8 mouse cellular contexts compared by ENCODE assay signal in the genomic region with DNA sequence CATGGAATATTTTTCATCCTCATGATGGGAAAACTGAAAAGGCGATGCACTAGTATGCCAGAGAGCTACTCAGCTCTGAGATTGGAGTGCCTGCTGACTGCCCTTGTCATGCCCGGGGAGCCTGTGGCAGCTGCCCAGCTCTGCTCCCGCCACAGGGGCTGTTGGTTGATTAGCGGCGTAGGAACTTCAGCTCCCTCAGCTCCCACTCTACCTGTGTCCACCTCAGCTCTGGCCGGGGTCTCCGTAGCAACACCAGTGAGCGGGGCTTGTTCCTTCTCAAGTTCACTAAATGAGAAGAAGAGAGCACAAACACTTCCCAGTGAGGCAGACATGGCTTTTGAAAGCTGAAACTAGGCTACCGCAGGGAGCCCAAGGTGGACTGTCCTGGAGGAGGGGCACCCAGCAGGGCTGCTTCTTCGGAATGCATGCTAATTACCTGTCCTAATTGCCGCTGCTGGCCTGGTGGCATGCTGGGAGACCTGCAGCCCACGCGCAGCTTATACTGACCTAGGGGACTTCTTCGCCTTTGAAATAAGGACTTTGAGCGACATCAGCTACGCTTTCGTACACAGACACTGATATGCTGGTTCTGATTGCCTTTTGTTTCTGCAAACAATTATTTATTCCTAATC.
A peak's percentile ranks its signal among the peaks of the same experiment; 100 is the strongest.
DNase-seq lines count a peak whose midpoint lies in the region; ATAC-seq and TF ChIP-seq lines count a peak whose summit lies in the region.

No protein-coding gene starts in this region.

- no peak overlapping the region for H3K4me3 ChIP-seq in cerebellum, adult 2 months (replicated peaks; ENCODE audit: insufficient read depth, low read depth, low read length)
- peak overlapping the region; percentile 40 for H3K4me3 ChIP-seq in midbrain, embryonic 10.5 days
- no peak overlapping the region for H3K4me3 ChIP-seq in midbrain, postnatal 0 days (ENCODE audit: low read depth, low read length)
- H3K4me3 ChIP-seq in intestine, embryonic 15.5 days (replicated peaks) = peak overlapping the region; percentile 12; the same call in 1 of the 2 replicates
- H3K4me3 ChIP-seq in neural tube, embryonic 12.5 days = no peak overlapping the region

- no peak overlapping the region; the same call in 1 of the 2 replicates for H3K4me2 ChIP-seq in midbrain, postnatal 0 days (ENCODE audit: low read depth, low read length, poor library complexity, severe bottlenecking)
- peak overlapping the region; percentile 48 for H3K4me2 ChIP-seq in intestine, embryonic 15.5 days (replicated peaks)
- H3K4me2 ChIP-seq in neural tube, embryonic 12.5 days (replicated peaks) = peak overlapping the region; percentile 41

- no peak for TF ChIP-seq POLR2A in cerebellum, adult 2 months (IDR thresholded peaks at IDR 0.05; ENCODE audit: borderline replicate concordance, insufficient read depth, low read length)

- no peaks in the 10 kb centered on the region for H3K27me3 ChIP-seq in cerebellum, adult 2 months (ENCODE audit: control insufficient read depth, insufficient read depth, low read length)
- peaks cover 23% of the 10 kb centered on the region for H3K27me3 ChIP-seq in midbrain, embryonic 10.5 days (ENCODE audit: low read depth, poor library complexity, severe bottlenecking)
- no peaks in the 10 kb centered on the region for H3K27me3 ChIP-seq in midbrain, postnatal 0 days (ENCODE audit: insufficient read depth, low read length)
- no peaks in the 10 kb centered on the region for H3K27me3 ChIP-seq in intestine, embryonic 15.5 days (replicated peaks)
- H3K27me3 ChIP-seq in neural tube, embryonic 12.5 days (replicated peaks) = peaks cover 10% of the 10 kb centered on the region; the same call in 1 of the 2 replicates

- no peak overlapping the region for H3K9ac ChIP-seq in midbrain, postnatal 0 days (replicated peaks; ENCODE audit: low read length, poor library complexity, severe bottlenecking)
- H3K9ac ChIP-seq in intestine, embryonic 15.5 days = no peak overlapping the region
- H3K9ac ChIP-seq in neural tube, embryonic 12.5 days = no peak overlapping the region

- no peaks in the 10 kb centered on the region for H3K9me3 ChIP-seq in midbrain, embryonic 10.5 days (replicated peaks)
- H3K9me3 ChIP-seq in midbrain, postnatal 0 days (ENCODE audit: low read length) = no peaks in the 10 kb centered on the region
- no peaks in the 10 kb centered on the region for H3K9me3 ChIP-seq in intestine, embryonic 15.5 days
- no peaks in the 10 kb centered on the region for H3K9me3 ChIP-seq in neural tube, embryonic 12.5 days

- no peak for TF ChIP-seq CTCF in cerebellum, adult 2 months (IDR thresholded peaks at IDR 0.05; ENCODE audit: borderline replicate concordance, insufficient read depth, low read depth, low read length)
- TF ChIP-seq CTCF in midbrain, postnatal 0 days (IDR thresholded peaks at IDR 0.05) = no peak

- DNase-seq in cerebellum, adult 2 months = peak; percentile 19 to 20
- no peak for DNase-seq in cerebellum, adult 11-12 months
- peak; percentile 30 for DNase-seq in midbrain, embryonic 10.5 days (ENCODE audit: low spot score)
- no peak for DNase-seq in midbrain, postnatal 0 days (ENCODE audit: low spot score)
- no peak for DNase-seq in ovary, adult 18-20 months (ENCODE audit: low spot score)
- DNase-seq in right cerebral cortex, postnatal 10 days (ENCODE audit: low spot score in 2 of 2) = no peak

- H3K36me3 ChIP-seq in midbrain, embryonic 10.5 days = no peaks in the 10 kb centered on the region
- H3K36me3 ChIP-seq in midbrain, postnatal 0 days (ENCODE audit: insufficient read depth, low read length) = peaks cover 22% of the 10 kb centered on the region
- H3K36me3 ChIP-seq in intestine, embryonic 15.5 days = no peaks in the 10 kb centered on the region
- no peaks in the 10 kb centered on the region for H3K36me3 ChIP-seq in neural tube, embryonic 12.5 days

- 49% methylated on average over 17 of the region's 17 CpGs for WGBS in cerebellum, adult 2 months
- 3% methylated on average over 17 of the region's 17 CpGs for WGBS in midbrain, embryonic 10.5 days
- 21% methylated on average over 17 of the region's 17 CpGs for WGBS in midbrain, postnatal 0 days
- 42% methylated on average over 17 of the region's 17 CpGs for WGBS in intestine, embryonic 15.5 days
- 13% methylated on average over 17 of the region's 17 CpGs for WGBS in neural tube, embryonic 12.5 days

- 0 out of 2 replicates have a peak, but pooled peaks cover 5% of the 10 kb centered on the region for H3K4me1 ChIP-seq in cerebellum, adult 2 months (ENCODE audit: control insufficient read depth, insufficient read depth, low read length)
- peaks cover 30% of the 10 kb centered on the region for H3K4me1 ChIP-seq in midbrain, embryonic 10.5 days
- H3K4me1 ChIP-seq in midbrain, postnatal 0 days (ENCODE audit: insufficient read depth, low read length) = no peaks in the 10 kb centered on the region
- H3K4me1 ChIP-seq in intestine, embryonic 15.5 days (replicated peaks) = no peaks in the 10 kb centered on the region
- peaks cover 6% of the 10 kb centered on the region for H3K4me1 ChIP-seq in neural tube, embryonic 12.5 days

- no peak overlapping the region for H3K27ac ChIP-seq in cerebellum, adult 2 months (ENCODE audit: insufficient read depth, low read length)
- H3K27ac ChIP-seq in midbrain, embryonic 10.5 days (replicated peaks) = no peak overlapping the region
- H3K27ac ChIP-seq in midbrain, postnatal 0 days (ENCODE audit: low read depth, low read length) = no peak overlapping the region
- H3K27ac ChIP-seq in intestine, embryonic 15.5 days = no peak overlapping the region
- H3K27ac ChIP-seq in neural tube, embryonic 12.5 days = no peak overlapping the region

- ATAC-seq in midbrain, postnatal 0 days (ENCODE audit: low FRiP score) = no peak
- ATAC-seq in intestine, embryonic 15.5 days = 0 out of 2 replicates have a peak, but pooled peaks have one; percentile 34
- no peak for ATAC-seq in neural tube, embryonic 12.5 days (ENCODE audit: low FRiP score, low read depth)

Comparison
In these comparisons a context has a peak if more than half of its experiments do, and no peak if none do; other contexts are left out.
1. DNase-seq: peak in cerebellum, adult 2 months (2 of 2) and midbrain, embryonic 10.5 days (single experiment); none in cerebellum, adult 11-12 months (single experiment), midbrain, postnatal 0 days (single experiment), ovary, adult 18-20 months (single experiment) and right cerebral cortex, postnatal 10 days (0 of 2).
2. H3K4me3 ChIP-seq: peak in midbrain, embryonic 10.5 days (single experiment) and intestine, embryonic 15.5 days (single experiment); none in cerebellum, adult 2 months (single experiment), midbrain, postnatal 0 days (single experiment) and neural tube, embryonic 12.5 days (single experiment).